Mouse (Mus musculus): ENCODE measurements around the gene Nav2.

GRCm38 (mm10) chr7:49467861-49468260, 559.3 kb downstream of the Nav2 start:
- TF ChIP-seq MAX (IDR thresholded peaks at IDR 0.05; ENCODE audit: low read depth) (no peak), TCF12 (IDR thresholded peaks at IDR 0.05; ENCODE audit: insufficient read depth, poor library complexity, severe bottlenecking) (no peak), POLR2A (IDR thresholded peaks at IDR 0.05; ENCODE audit: insufficient read length, low read depth) (no peak), POLR2AphosphoS2 (IDR thresholded peaks at IDR 0.05; ENCODE audit: insufficient read length, low read depth) (no peak), MYOD1 (IDR thresholded peaks at IDR 0.05; ENCODE audit: control insufficient read depth in 1 of 3, insufficient read length in 2 of 3, low read depth in 2 of 3) (no peak), E2F4 (IDR thresholded peaks at IDR 0.05; ENCODE audit: insufficient read depth) (no peak), SRF (IDR thresholded peaks at IDR 0.05; ENCODE audit: control insufficient read depth, insufficient read length, low read depth) (no peak), MYOG (IDR thresholded peaks at IDR 0.05; ENCODE audit: control insufficient read depth in 1 of 3, insufficient read depth in 1 of 3, insufficient read length in 2 of 3, low read depth in 2 of 3) (no peak), USF1 (IDR thresholded peaks at IDR 0.05; ENCODE audit: low read depth) (no peak), TCF3 (IDR thresholded peaks at IDR 0.05; ENCODE audit: insufficient read length, low read depth) (no peak), REST (IDR thresholded peaks at IDR 0.05; ENCODE audit: insufficient read depth, insufficient read length) (no peak)
